Mouse (Mus musculus) liver, embryonic 12.5 days (tissue): ENCODE measurements at regions not wholly inside any gene's neighbourhood (a gene's known extent, or its start where the extent isn't known, plus 50 kb on each side); places are given as distances from the start of the nearest gene placed in this dataset.

Experiments
- ATAC-seq: fragments of 200-750 bp; cut with Nextera tagmentation; 2 replicates; pipeline ENCODE4 v1.8.0; 2017; ENCODE audit warnings: moderate number of reproducible peaks, mild to moderate bottlenecking, moderate library complexity
- H3K27ac ChIP-seq: fragments of 300-500 bp; sonication (generic); 2 replicates; pipeline ENCODE4 v1.5.1; 2016; ENCODE audit warnings: mild to moderate bottlenecking
- H3K27me3 ChIP-seq: fragments of 300-500 bp; sonication (generic); replicated peaks from 2 replicates; pipeline ENCODE4 v1.6.1; 2016; ENCODE audit warnings: mild to moderate bottlenecking, moderate library complexity
- H3K36me3 ChIP-seq: fragments of 300-500 bp; sonication (generic); 2 replicates; pipeline ENCODE4 v1.6.1; 2016; ENCODE audit warnings: mild to moderate bottlenecking, moderate library complexity
- H3K4me1 ChIP-seq: fragments of 300-500 bp; sonication (generic); 2 replicates; pipeline ENCODE4 v1.6.1; 2016
- H3K4me2 ChIP-seq: fragments of 300-500 bp; sonication (generic); 2 replicates; pipeline ENCODE4 v1.6.1; 2016; ENCODE audit warnings: mild to moderate bottlenecking, moderate library complexity
- H3K4me3 ChIP-seq: fragments of 300-500 bp; sonication (generic); 2 replicates; pipeline ENCODE4 v1.5.1; 2016; ENCODE audit warnings: mild to moderate bottlenecking, moderate library complexity
- H3K9ac ChIP-seq: fragments of 300-500 bp; sonication (generic); 2 replicates; pipeline ENCODE4 v1.6.1; 2016; ENCODE audit warnings: mild to moderate bottlenecking, moderate library complexity
- H3K9me3 ChIP-seq: fragments of 300-500 bp; sonication (generic); replicated peaks from 2 replicates; pipeline ENCODE4 v1.6.1; 2016; ENCODE audit warnings: mild to moderate bottlenecking, moderate library complexity
- WGBS: fragments of 180-500 bp; shearing (Covaris S2); methylation state at CpG from one replicate; pipeline ENCODE4 v1.1.7; 2016; ENCODE audit not compliant: insufficient replicate concordance; 5-methylcytosine and 5-hydroxymethylcytosine counted together

DNA sequence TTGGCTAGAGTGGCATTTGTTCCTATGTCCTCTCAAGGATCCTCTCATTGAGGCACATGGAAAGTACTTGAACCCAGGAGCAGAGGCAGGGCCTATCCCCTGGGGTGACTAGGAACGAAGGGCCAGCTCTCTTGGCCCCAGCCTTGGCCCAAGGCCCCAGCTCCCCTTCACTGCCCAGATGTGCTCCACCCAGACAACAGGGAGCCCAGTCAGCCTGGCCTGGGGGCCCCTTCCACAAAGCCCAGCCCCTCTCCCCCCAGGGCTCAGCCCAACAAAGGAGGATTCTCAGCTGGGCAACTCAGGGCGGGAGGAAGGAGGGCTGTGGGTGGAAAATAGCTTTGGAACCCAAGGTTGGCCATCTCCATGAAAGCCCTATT lies 80.6 kb downstream of the Pja1 start:
- Histone ChIP-seq H3K4me1 (no peaks in the 10 kb centered on the region), H3K36me3 (no peaks in the 10 kb centered on the region), H3K27me3 (peaks cover 55% of the 10 kb centered on the region), H3K9me3 (no peaks in the 10 kb centered on the region), H3K4me2 (no peak overlapping the region), H3K4me3 (no peak overlapping the region), H3K9ac (no peak overlapping the region), H3K27ac (no peak overlapping the region)
- WGBS = 72% methylated on average over 2 of the region's 2 CpGs
- ATAC-seq = no peak

DNA sequence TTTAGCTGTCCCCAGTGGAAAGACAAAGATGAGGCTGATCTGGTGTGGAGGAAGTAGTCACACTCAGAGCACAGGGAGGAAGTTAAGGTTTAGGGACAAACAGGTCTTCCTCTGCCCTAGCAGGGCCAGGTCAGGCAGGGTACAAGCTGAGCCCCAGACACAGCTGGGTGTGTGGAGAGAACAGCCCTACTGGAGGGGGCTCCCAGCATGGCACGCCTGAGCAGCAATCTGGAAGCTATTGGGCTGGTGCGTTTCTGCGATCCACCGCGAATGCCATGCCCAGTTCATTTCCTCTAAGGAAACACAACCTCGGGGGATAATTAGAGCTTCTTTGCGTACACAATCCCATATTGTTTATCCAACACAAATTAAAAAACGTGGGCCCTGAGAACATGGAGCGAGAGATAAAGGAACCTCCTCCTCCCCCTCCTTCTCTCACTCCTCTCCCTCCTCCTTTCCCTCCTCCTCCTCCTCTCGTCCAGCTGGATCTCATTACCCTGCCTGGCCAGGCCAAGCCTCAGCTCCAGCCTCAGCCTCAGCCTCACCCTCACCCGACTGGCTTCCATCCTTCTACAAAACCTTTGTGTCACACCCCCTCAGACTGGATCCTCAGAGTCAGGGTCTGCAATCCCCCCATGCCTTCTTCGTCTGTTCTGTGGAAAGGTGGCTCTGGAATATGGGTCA lies 81.2 kb downstream of the Pja1 start:
- no peaks in the 10 kb centered on the region for H3K4me1 ChIP-seq
- H3K36me3 ChIP-seq = no peaks in the 10 kb centered on the region
- H3K9ac ChIP-seq = no peak overlapping the region
- no peak overlapping the region for H3K4me2 ChIP-seq
- no peak overlapping the region for H3K27ac ChIP-seq
- ATAC-seq = no peak
- H3K27me3 ChIP-seq = peaks cover 59% of the 10 kb centered on the region
- H3K9me3 ChIP-seq = no peaks in the 10 kb centered on the region
- no peak overlapping the region for H3K4me3 ChIP-seq
- WGBS = 54% methylated on average over 12 of the region's 12 CpGs

GRCm38 (mm10) chrX:99370711-99371110 lies 100.4 kb downstream of the Pja1 start:
- Histone ChIP-seq H3K27me3 (peaks cover 75% of the 10 kb centered on the region), H3K4me1 (no peaks in the 10 kb centered on the region), H3K9ac (no peak overlapping the region), H3K36me3 (no peaks in the 10 kb centered on the region), H3K4me3 (no peak overlapping the region), H3K27ac (no peak overlapping the region), H3K4me2 (no peak overlapping the region), H3K9me3 (no peaks in the 10 kb centered on the region)
- ATAC-seq = no peak
- WGBS = 53% methylated on average over 5 of the region's 5 CpGs

DNA sequence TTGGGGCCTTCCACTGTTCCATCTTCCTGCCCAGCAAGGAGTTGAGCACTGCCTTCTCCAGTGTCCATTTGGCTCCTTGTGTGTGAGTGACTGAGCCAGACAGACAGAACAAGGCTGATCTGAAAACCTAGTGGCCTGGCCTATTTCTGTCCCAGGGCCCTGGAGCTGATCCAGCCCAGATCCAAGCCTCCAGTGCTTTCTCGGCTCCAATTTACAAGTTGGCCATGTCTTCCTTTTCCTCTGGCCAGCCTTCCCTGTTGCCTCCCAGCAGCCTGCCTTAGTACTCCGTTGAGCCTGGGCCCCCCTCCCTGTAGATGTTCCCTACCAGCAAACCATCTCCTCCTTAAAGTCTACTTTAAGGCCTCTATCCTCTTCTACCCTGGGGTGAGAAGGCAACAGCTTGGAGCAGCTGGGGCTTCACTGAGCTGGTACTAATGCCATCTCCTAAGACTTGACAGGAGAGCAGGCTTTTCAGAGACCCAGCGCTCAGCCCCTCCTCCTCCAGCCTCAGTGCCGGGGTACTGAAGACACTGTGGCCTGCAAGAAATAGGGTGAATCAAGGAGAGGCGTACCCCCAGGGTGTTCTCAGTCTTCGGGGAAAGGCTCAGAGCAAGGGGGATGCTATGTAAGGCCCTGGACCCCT lies 101.7 kb downstream of the Pja1 start:
- no peaks in the 10 kb centered on the region for H3K36me3 ChIP-seq
- H3K27me3 ChIP-seq = peaks cover 77% of the 10 kb centered on the region
- ATAC-seq = no peak
- H3K9ac ChIP-seq = no peak overlapping the region
- H3K4me1 ChIP-seq = no peaks in the 10 kb centered on the region
- H3K4me3 ChIP-seq = no peak overlapping the region
- 63% methylated on average over 6 of the region's 6 CpGs for WGBS
- no peaks in the 10 kb centered on the region for H3K9me3 ChIP-seq
- H3K4me2 ChIP-seq = no peak overlapping the region
- no peak overlapping the region for H3K27ac ChIP-seq

- H3K36me3 ChIP-seq = no peaks in the 10 kb centered on the region
- no peak overlapping the region for H3K4me2 ChIP-seq
- H3K4me3 ChIP-seq = no peak overlapping the region
- H3K27ac ChIP-seq = no peak overlapping the region
- ATAC-seq = no peak
- 61% methylated on average over 5 of the region's 5 CpGs for WGBS
- no peaks in the 10 kb centered on the region for H3K9me3 ChIP-seq
- no peaks in the 10 kb centered on the region for H3K4me1 ChIP-seq
- peaks cover 83% of the 10 kb centered on the region for H3K27me3 ChIP-seq
- H3K9ac ChIP-seq = no peak overlapping the region
These were observed 107.0 kb downstream of the Pja1 start for GRCm38 (mm10) chrX:99364072-99364471.

GRCm38 (mm10) chrX:99360095-99360890 lies 110.8 kb downstream of the Pja1 start:
- Histone ChIP-seq H3K4me3 (no peak overlapping the region), H3K36me3 (no peaks in the 10 kb centered on the region), H3K4me2 (no peak overlapping the region), H3K27ac (no peak overlapping the region), H3K4me1 (peaks cover 3% of the 10 kb centered on the region; the same call in 1 of the 2 replicates), H3K9me3 (no peaks in the 10 kb centered on the region), H3K27me3 (peaks cover 83% of the 10 kb centered on the region), H3K9ac (no peak overlapping the region)
- 49% methylated on average over 11 of the region's 11 CpGs for WGBS
- ATAC-seq = no peak

DNA sequence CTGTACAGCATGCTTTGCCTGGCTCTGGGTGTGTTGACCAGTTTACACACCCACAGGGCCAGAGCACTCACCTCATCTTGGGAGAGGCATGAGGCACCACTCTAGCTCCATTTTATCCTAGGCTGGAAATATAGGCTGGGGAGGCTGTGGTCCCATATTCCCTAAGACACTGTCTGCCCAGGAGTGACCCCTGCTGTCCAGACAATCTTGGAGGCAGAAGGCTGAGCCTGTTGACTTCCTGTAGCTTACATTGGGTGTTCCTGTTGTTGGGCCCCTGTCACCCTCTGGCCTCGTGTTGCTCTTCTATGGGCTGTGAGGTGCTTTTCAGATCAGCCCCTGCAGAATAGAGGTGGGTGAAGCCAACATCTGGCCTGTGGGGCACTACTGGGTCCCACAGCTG lies 112.3 kb downstream of the Pja1 start:
- Histone ChIP-seq H3K4me1 (peaks cover 3% of the 10 kb centered on the region; the same call in 1 of the 2 replicates), H3K27ac (no peak overlapping the region), H3K36me3 (no peaks in the 10 kb centered on the region), H3K4me2 (no peak overlapping the region), H3K9me3 (no peaks in the 10 kb centered on the region), H3K4me3 (no peak overlapping the region), H3K27me3 (peaks cover 70% of the 10 kb centered on the region), H3K9ac (no peak overlapping the region)
- ATAC-seq = no peak
- 27% methylated on average over 1 of the region's 1 CpGs for WGBS

GRCm38 (mm10) chrX:99358051-99358617 lies 112.9 kb downstream of the Pja1 start:
- no peak overlapping the region for H3K4me3 ChIP-seq
- H3K9me3 ChIP-seq = no peaks in the 10 kb centered on the region
- no peak; the same call in 1 of the 2 replicates for ATAC-seq
- WGBS = 27% methylated on average over 13 of the region's 13 CpGs
- peaks cover 70% of the 10 kb centered on the region for H3K27me3 ChIP-seq
- H3K9ac ChIP-seq = no peak overlapping the region
- H3K27ac ChIP-seq = no peak overlapping the region
- H3K4me2 ChIP-seq = no peak overlapping the region
- no peaks in the 10 kb centered on the region for H3K36me3 ChIP-seq
- H3K4me1 ChIP-seq = peaks cover 3% of the 10 kb centered on the region; the same call in 1 of the 2 replicates

DNA sequence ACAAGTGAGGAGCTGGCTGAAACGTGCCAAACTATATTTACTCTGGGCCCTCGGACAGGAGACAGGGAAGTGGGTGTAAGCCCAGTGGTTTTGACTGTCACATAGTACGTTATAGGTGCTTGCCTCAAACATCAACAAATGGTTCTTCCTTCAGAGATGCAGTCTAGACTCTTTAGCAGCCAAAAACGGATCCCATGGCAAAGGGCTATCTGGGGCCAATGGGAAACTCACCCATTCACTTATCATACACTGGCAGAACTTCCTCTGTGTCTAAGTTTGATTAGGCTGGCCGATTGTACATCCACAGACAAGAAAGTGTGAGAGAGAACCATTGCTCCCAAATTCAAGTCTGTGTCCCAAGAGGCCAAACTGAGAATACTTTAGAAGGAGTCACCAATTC lies 115.9 kb downstream of the Pja1 start:
- Histone ChIP-seq H3K27ac (no peak overlapping the region), H3K9ac (no peak overlapping the region), H3K36me3 (no peaks in the 10 kb centered on the region), H3K9me3 (no peaks in the 10 kb centered on the region), H3K27me3 (peaks cover 71% of the 10 kb centered on the region), H3K4me1 (peaks cover 3% of the 10 kb centered on the region; the same call in 1 of the 2 replicates), H3K4me3 (no peak overlapping the region), H3K4me2 (no peak overlapping the region)
- 18% methylated on average over 5 of the region's 5 CpGs for WGBS
- ATAC-seq = no peak

- Histone ChIP-seq H3K9me3 (no peaks in the 10 kb centered on the region), H3K4me1 (no peaks in the 10 kb centered on the region), H3K9ac (no peak overlapping the region), H3K36me3 (no peaks in the 10 kb centered on the region), H3K27ac (no peak overlapping the region), H3K4me3 (no peak overlapping the region), H3K4me2 (no peak overlapping the region), H3K27me3 (peaks cover 50% of the 10 kb centered on the region)
- WGBS = 62% methylated on average over 3 of the region's 3 CpGs
- ATAC-seq = no peak
These were observed 120.8 kb downstream of the Pja1 start for GRCm38 (mm10) chrX:99350233-99350632.

DNA sequence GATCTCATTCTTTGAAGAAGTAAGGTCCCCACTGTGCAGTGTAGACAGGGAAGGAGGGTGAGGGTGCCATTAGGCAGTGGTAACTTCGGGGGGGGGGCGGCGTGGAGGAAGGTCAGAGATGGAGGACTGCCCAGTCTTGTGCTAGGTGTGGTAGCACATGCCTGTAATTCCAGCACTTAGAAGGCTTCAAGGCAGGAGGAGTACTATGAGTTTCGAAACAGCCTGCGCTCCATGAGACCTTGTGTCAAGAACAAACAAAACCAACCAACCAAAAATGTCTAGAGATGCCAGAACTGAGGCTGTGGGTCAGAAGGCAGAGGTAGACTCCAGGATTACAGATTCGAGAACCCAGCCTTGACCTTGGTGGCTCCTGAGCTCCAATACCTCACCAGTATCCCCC lies 130.8 kb downstream of the Pja1 start:
- H3K36me3 ChIP-seq = no peaks in the 10 kb centered on the region
- H3K4me1 ChIP-seq = no peaks in the 10 kb centered on the region
- H3K4me2 ChIP-seq = no peak overlapping the region
- H3K9me3 ChIP-seq = no peaks in the 10 kb centered on the region
- H3K9ac ChIP-seq = no peak overlapping the region
- H3K27ac ChIP-seq = no peak overlapping the region
- 62% methylated on average over 5 of the region's 6 CpGs for WGBS
- H3K4me3 ChIP-seq = no peak overlapping the region
- peaks cover 34% of the 10 kb centered on the region for H3K27me3 ChIP-seq
- ATAC-seq = no peak
